Mouse (Mus musculus) heart, embryonic 14.5 days (tissue): ENCODE data around the gene Cma1. TPM values are rescaled to one million over a fixed set of nuclear protein-coding genes. Genes with fewer than 3 reads are reported as not detected.

Experiments
- ATAC-seq: fragments of 200-750 bp; cut with Nextera tagmentation; 2 replicates; pipeline ENCODE4 v1.8.0; 2017; ENCODE audit warnings: low read depth, moderate TSS enrichment; ENCODE audit not compliant: insufficient number of reproducible peaks, insufficient read depth, low FRiP score
- H3K27ac ChIP-seq, 2 experiments: fragments of 200-500 bp in 1 of 2; fragments of 300-500 bp in 1 of 2; sonication (generic) in 1 of 2; replicated peaks in 1 of 2; 2 replicates each; pipeline ENCODE4 v1.5.1; 2012 to 2014; ENCODE audit warnings: low read depth in 2 of 2, low read length in 2 of 2, control low read depth in 1 of 2, mild to moderate bottlenecking in 1 of 2, mixed read lengths in 1 of 2; ENCODE audit not compliant: control insufficient read depth in 1 of 2, insufficient read depth in 1 of 2
- H3K27me3 ChIP-seq: fragments of 300-500 bp; sonication (generic); 2 replicates; pipeline ENCODE4 v1.6.1; 2014; ENCODE audit warnings: mild to moderate bottlenecking, low read length, control low read depth; ENCODE audit not compliant: control insufficient read depth, insufficient read depth
- H3K36me3 ChIP-seq: fragments of 300-500 bp; sonication (generic); 2 replicates; pipeline ENCODE4 v1.6.1; 2014; ENCODE audit warnings: mild to moderate bottlenecking, control low read depth, low read length, mixed read lengths; ENCODE audit not compliant: control insufficient read depth, insufficient read depth
- H3K4me1 ChIP-seq, 2 experiments: fragments of 200-500 bp in 1 of 2; fragments of 300-500 bp in 1 of 2; sonication (generic) in 1 of 2; 2 replicates each; pipeline ENCODE4 v1.6.1; 2012 to 2014; ENCODE audit warnings: low read length in 2 of 2, control low read depth in 1 of 2, mixed read lengths in 1 of 2; ENCODE audit not compliant: control insufficient read depth in 2 of 2, insufficient read depth in 2 of 2
- H3K4me2 ChIP-seq: fragments of 300-500 bp; sonication (generic); 2 replicates; pipeline ENCODE4 v1.6.1; 2014; ENCODE audit warnings: mild to moderate bottlenecking, low read length
- H3K4me3 ChIP-seq, 2 experiments: fragments of 200-500 bp in 1 of 2; fragments of 300-500 bp in 1 of 2; sonication (generic) in 1 of 2; 2 replicates each; pipeline ENCODE4 v1.5.1; 2012 to 2014; ENCODE audit warnings: low read length in 2 of 2, mild to moderate bottlenecking in 2 of 2, control low read depth in 1 of 2, low read depth in 1 of 2, moderate library complexity in 1 of 2; ENCODE audit not compliant: control insufficient read depth in 1 of 2, insufficient read depth in 1 of 2
- H3K9ac ChIP-seq: fragments of 300-500 bp; sonication (generic); 2 replicates; pipeline ENCODE4 v1.6.1; 2014; ENCODE audit warnings: mild to moderate bottlenecking, low read length
- H3K9me3 ChIP-seq: fragments of 300-500 bp; sonication (generic); 2 replicates; pipeline ENCODE4 v1.6.1; 2016; ENCODE audit warnings: low read length, control low read depth; ENCODE audit not compliant: control insufficient read depth
- WGBS: fragments of 180-500 bp; shearing (Covaris S2); extraction: QIAGEN DNeasy Blood & Tissue Kit; methylation state at CpG from one replicate; pipeline ENCODE4 v1.1.7; 2014; 5-methylcytosine and 5-hydroxymethylcytosine counted together
- polyA plus RNA-seq: library from polyadenylated mRNA; unstranded; fragments of >200 nt; fragmentation: Nextera tagmentation; extraction: Ambion mirVana; gene quantifications from 2 replicates; pipeline ENCODE4 v1.2.1, GENCODE M21; 2014

Cma1 gene
- polyA plus RNA-seq, 1 experiment from 2014 or later, result 2.6 TPM

DNA sequence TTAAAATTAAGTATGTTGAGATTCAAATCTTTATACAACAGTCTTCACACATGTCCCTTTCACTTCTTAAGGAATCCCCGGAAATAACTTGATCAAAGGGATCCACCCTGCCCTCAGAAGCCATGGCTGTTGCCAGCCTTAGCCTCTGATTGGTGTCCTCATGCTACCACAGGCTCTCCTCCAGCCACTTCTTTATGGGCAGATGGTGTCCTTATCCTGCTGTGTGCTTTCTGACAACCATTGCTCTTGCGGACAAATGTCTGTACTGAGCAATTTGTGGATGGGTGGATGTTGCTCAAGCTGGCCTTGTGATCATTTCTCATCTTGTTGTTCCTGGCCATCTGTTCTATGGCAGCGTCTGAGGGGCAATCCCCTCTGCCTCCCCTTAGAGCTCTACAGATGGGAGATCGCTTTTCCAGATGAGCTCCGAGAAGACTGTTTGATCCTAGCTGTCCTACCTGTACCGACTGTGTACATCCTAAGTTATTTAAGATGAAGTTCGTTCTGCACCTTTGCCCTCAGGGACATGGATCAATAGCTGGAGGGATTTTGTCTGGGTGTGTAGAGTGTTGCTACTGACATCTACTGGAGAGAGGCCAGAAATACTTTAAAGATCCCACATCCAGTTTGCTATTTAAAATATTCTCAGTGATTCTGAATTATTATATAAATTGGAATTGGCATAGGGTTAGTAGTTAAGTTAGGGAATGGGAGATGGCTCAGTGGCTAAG, 4.2 kb downstream of the Cma1 start:
- Histone ChIP-seq H3K9ac (no peak overlapping the region), H3K4me3 (no peak overlapping the region), H3K36me3 (no peaks in the 10 kb centered on the region), H3K9me3 (no peaks in the 10 kb centered on the region), H3K27ac (no peak overlapping the region), H3K27me3 (no peaks in the 10 kb centered on the region), H3K4me2 (no peak overlapping the region), H3K4me1 (peaks cover 2 to 4% of the 10 kb centered on the region in 2 experiments; a peak in 1 of 4 replicates)
- 41% methylated on average over 7 of the region's 7 CpGs for WGBS
- ATAC-seq, result no peak

DNA sequence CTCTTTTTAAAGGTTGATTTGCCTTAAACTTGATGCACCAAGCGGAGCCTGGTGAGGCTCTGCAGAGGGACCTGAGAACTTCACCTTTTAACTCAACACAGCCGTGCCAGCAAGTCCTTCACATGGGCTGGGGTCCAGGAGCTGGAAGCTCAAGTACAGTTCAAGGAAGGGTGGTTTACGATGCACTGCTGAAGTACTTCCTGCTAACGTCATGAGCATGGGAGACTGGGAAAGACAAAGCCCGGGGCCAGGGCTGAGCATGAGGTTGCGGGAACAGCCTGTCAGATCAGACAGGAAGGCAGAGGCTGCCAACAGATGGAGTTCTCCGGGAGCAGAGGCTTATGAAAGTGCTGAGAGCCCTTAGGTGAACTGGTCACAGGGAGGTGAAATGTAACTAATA, 10.9 kb downstream of the Cma1 start:
- 0 out of 4 replicates have a peak overlapping the region, but pooled peaks of 1 of the 2 experiments have one; percentile 15 for H3K27ac ChIP-seq
- 0 out of 2 replicates have a peak overlapping the region, but pooled peaks have one; percentile 21 for H3K4me2 ChIP-seq
- no peaks in the 10 kb centered on the region for H3K27me3 ChIP-seq
- no peaks in the 10 kb centered on the region for H3K36me3 ChIP-seq
- no peaks in the 10 kb centered on the region for H3K9me3 ChIP-seq
- no peak overlapping the region for H3K4me3 ChIP-seq
- H3K4me1 ChIP-seq, result peaks cover 0 to 3% of the 10 kb centered on the region in 2 experiments; a peak in 1 of 4 replicates
- no peak overlapping the region for H3K9ac ChIP-seq
- 21% methylated on average over 7 of the region's 7 CpGs for WGBS
- ATAC-seq, result peak; percentile 61

DNA sequence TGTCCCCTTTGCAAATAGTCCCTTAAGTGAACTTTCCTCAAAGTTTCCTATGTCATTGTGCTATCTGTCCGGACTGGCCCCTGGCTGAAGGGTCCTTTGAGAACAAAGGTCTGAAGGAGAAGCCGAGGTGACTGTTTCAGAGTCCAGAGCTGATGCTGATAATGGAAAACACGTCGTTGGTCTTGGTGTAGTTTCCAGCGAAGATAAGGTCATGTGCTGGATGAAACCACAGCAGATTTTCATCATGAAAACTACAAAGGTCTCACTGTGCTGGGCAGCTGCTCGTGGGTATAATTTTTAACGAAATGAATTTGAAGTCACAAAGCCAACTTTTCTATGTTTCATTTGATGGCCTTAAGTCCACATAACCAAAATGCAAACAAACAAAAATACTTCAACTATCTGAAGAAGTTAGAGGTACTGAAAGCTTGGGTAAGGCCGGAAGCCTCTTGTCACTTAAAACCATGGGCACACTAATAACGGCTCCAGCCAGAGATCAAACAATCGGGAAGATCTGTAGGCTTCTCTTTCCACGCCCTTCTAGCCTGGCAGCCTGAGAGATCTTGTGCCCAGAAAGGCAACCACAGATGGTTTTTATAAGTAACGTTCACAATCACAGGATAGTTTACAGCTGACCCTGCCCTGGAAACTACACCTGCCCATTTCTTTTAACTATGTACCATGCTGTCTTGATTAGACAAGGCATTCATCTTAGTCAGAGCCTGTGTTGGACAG, 15.0 kb downstream of the Cma1 start:
- Histone ChIP-seq H3K36me3 (no peaks in the 10 kb centered on the region), H3K4me2 (no peak overlapping the region), H3K4me1 (peaks cover 0 to 3% of the 10 kb centered on the region in 2 experiments; a peak in 1 of 4 replicates), H3K27me3 (no peaks in the 10 kb centered on the region), H3K27ac (no peak overlapping the region), H3K9me3 (no peaks in the 10 kb centered on the region), H3K4me3 (no peak overlapping the region), H3K9ac (no peak overlapping the region)
- no peak for ATAC-seq
- 49% methylated on average over 12 of the region's 12 CpGs for WGBS

DNA sequence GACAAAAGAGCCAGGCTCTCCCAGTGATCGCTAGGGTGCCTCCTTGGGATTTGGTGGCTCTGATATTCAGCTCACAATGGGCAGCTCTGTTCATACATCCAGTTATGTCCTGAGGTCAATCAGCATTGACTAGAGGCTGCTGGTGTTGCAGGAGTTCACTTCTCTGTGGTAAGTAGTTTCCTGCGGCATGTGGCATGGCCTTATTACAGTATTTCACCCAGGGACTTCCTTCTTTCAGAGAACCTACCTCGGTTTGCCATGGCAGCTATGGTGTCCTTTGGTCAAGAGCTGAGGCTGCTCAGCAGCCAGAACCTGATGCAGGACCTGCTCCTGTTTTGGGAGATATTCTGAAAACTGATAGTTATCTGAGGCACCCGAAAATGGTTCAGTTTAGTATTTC, 17.6 kb downstream of the Cma1 start:
- H3K27ac ChIP-seq, result no peak overlapping the region
- no peak overlapping the region for H3K9ac ChIP-seq
- H3K9me3 ChIP-seq, result no peaks in the 10 kb centered on the region
- no peak overlapping the region for H3K4me2 ChIP-seq
- no peaks in the 10 kb centered on the region for H3K27me3 ChIP-seq
- peaks cover 3 to 6% of the 10 kb centered on the region in 2 experiments; a peak in 2 of 4 replicates for H3K4me1 ChIP-seq
- H3K4me3 ChIP-seq, result no peak overlapping the region
- H3K36me3 ChIP-seq, result no peaks in the 10 kb centered on the region
- no peak for ATAC-seq
- 84% methylated on average over 4 of the region's 4 CpGs for WGBS

DNA sequence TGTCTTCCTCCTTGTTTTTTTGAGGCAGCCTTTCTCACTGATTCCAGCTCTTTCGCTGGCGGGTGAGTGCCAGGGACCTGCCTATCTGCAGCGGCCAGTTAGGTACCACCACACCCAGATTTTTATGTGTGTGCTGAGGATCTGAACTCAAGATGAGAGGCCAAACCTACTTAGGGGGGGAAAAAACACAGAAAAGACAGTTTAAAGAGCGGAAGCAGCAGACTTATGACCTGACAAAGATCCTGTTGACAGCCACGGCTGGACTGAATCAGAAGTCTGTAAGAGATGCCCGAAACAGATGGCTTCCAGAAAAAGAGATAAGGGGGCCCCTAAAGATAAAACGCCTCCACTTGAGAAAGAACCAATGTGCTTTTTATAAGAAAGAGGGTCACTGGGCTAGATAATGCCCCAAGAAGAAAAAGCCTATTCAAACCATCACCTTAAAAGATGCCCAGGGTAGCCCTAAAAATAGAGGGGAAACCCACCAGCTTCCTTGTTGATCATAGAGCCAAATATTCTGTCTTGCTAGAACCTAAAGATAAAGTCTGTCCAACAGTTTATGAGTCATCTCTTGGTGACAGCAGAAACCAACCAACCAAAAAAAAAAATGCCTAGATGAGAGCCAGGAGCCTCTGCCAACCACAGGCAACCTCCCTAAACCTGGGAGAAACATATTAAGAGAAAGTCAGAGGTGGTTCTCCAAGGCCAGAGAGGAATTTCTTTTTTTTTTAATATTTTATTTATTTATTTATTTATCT, 21.8 kb downstream of the Cma1 start:
- Histone ChIP-seq H3K4me2 (no peak overlapping the region), H3K9me3 (no peaks in the 10 kb centered on the region), H3K27ac (no peak overlapping the region), H3K4me1 (peaks cover 3 to 6% of the 10 kb centered on the region in 2 experiments; a peak in 2 of 4 replicates), H3K36me3 (no peaks in the 10 kb centered on the region), H3K4me3 (no peak overlapping the region), H3K27me3 (no peaks in the 10 kb centered on the region), H3K9ac (no peak overlapping the region)
- 12% methylated on average over 7 of the region's 7 CpGs for WGBS
- no peak for ATAC-seq

DNA sequence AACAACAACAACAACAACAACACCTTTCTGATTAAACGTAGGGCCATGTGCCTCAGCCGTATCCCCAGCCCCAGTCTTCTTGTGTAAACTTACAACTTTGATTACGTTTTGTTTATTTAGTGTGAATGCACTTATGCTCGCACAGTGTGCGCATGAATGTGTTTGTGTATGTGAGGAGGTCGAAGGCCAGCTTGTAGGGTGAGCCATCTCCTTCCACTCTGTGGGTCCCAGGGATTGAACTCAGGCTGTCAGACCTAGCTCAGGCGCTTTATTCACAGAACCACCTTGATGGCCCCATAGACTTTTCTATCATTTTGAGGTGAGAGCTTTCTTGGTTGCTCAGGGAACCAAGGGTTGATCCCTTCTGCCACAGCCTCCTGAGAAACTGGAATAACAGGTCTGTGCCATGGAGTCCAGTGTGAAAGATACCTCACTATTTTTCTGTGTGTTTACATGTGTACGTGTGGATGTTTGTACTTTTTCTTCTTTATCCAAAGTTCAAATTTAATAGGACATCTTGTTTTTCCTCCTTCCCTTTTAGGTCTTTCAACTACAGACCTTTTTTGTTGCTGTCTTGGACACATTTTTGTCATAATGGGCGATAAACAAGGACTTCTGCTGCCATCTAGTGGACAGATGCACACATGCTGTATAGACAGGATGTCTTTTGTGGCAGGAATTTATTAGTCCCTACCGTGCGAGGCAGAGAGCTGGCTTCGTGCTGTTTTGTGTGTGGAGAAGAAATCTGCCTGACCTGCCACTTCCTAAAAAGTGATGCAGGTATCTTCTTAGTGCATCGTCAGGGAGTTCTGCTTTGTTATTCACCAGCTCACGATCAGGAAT, 26.0 kb downstream of the Cma1 start:
- Histone ChIP-seq H3K9me3 (no peaks in the 10 kb centered on the region), H3K36me3 (no peaks in the 10 kb centered on the region), H3K4me1 (peaks cover 3 to 6% of the 10 kb centered on the region in 2 experiments; a peak in 2 of 4 replicates), H3K4me3 (no peak overlapping the region), H3K27ac (no peak overlapping the region), H3K27me3 (no peaks in the 10 kb centered on the region), H3K4me2 (no peak overlapping the region), H3K9ac (no peak overlapping the region)
- no peak for ATAC-seq
- 36% methylated on average over 14 of the region's 14 CpGs for WGBS

DNA sequence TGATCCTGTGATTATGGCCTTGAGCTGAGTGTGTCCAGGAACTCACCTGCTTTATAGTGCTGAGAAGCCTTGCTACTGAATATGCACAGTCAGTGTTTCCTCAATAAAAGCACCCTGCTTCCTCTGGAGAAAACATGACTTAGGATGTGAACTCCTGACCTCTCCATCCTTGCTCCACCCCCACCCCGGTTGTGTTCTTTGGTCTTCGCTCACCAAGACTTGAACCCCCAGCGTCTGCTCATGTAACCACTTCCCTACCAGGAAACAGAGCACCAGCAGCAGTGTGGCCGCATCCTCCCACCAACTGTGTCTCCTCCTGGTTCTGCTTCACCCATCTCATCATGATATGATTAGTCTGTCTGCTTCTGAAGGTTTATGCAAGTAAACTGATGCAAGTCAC, 31.1 kb downstream of the Cma1 start:
- ATAC-seq, result no peak
- Histone ChIP-seq H3K4me2 (no peak overlapping the region), H3K27ac (no peak overlapping the region), H3K36me3 (no peaks in the 10 kb centered on the region), H3K4me3 (no peak overlapping the region), H3K9ac (no peak overlapping the region), H3K9me3 (no peaks in the 10 kb centered on the region), H3K27me3 (no peaks in the 10 kb centered on the region), H3K4me1 (no peaks in the 10 kb centered on the region)
- 50% methylated on average over 4 of the region's 4 CpGs for WGBS
